Mouse (Mus musculus) hindbrain, embryonic 12.5 days (tissue): ENCODE data around the gene Fam19a2. TPM values are rescaled to one million over a fixed set of nuclear protein-coding genes. Genes with fewer than 3 reads are reported as not detected.

Experiments
- ATAC-seq: fragments of 200-750 bp; cut with Nextera tagmentation; 2 replicates; pipeline ENCODE4 v1.8.0; 2017; ENCODE audit warnings: moderate TSS enrichment; ENCODE audit not compliant: low FRiP score
- H3K27ac ChIP-seq: fragments of 300-500 bp; sonication (generic); 2 replicates; pipeline ENCODE4 v1.5.1; 2016; ENCODE audit warnings: mild to moderate bottlenecking
- H3K27me3 ChIP-seq: fragments of 300-500 bp; sonication (generic); 2 replicates; pipeline ENCODE4 v1.6.1; 2016; ENCODE audit warnings: mild to moderate bottlenecking
- H3K36me3 ChIP-seq: fragments of 300-500 bp; sonication (generic); 2 replicates; pipeline ENCODE4 v1.6.1; 2016; ENCODE audit warnings: mild to moderate bottlenecking
- H3K4me1 ChIP-seq: fragments of 300-500 bp; sonication (generic); 2 replicates; pipeline ENCODE4 v1.6.1; 2016
- H3K4me2 ChIP-seq: fragments of 300-500 bp; sonication (generic); replicated peaks from 2 replicates; pipeline ENCODE4 v1.6.1; 2016; ENCODE audit warnings: mild to moderate bottlenecking
- H3K4me3 ChIP-seq: fragments of 300-500 bp; sonication (generic); 2 replicates; pipeline ENCODE4 v1.5.1; 2016; ENCODE audit warnings: mild to moderate bottlenecking
- H3K9ac ChIP-seq: fragments of 300-500 bp; sonication (generic); 2 replicates; pipeline ENCODE4 v1.6.1; 2016; ENCODE audit warnings: mild to moderate bottlenecking, moderate library complexity
- H3K9me3 ChIP-seq: fragments of 300-500 bp; sonication (generic); replicated peaks from 2 replicates; pipeline ENCODE4 v1.6.1; 2016; ENCODE audit warnings: mild to moderate bottlenecking
- WGBS: fragments of 180-500 bp; shearing (Covaris S2); methylation state at CpG from one replicate; pipeline ENCODE4 v1.1.7; 2016; 5-methylcytosine and 5-hydroxymethylcytosine counted together
- polyA plus RNA-seq: library from polyadenylated mRNA; unstranded; fragments of >200 nt; fragmentation: Nextera tagmentation; extraction: Ambion mirVana; gene quantifications from 2 replicates; pipeline ENCODE4 v1.2.1, GENCODE M21; 2016

Gene Fam19a2
- polyA plus RNA-seq, 1 experiment from 2014 or later = 21.1 TPM

- H3K9ac ChIP-seq = no peak overlapping the region
- no peak overlapping the region for H3K4me2 ChIP-seq
- WGBS = 85% methylated on average over 3 of the region's 3 CpGs
- no peak overlapping the region for H3K4me3 ChIP-seq
- H3K4me1 ChIP-seq = no peaks in the 10 kb centered on the region
- no peak overlapping the region for H3K27ac ChIP-seq
- no peaks in the 10 kb centered on the region for H3K27me3 ChIP-seq
- H3K36me3 ChIP-seq = no peaks in the 10 kb centered on the region
- H3K9me3 ChIP-seq = no peaks in the 10 kb centered on the region
- ATAC-seq = no peak
Observed at GRCm38 (mm10) chr10:123326271-123326670, 62.5 kb downstream of the Fam19a2 start.

- 77% methylated on average over 5 of the region's 5 CpGs for WGBS
- no peaks in the 10 kb centered on the region for H3K9me3 ChIP-seq
- no peak overlapping the region for H3K27ac ChIP-seq
Observed at GRCm38 (mm10) chr10:123341280-123341679, 77.5 kb downstream of the Fam19a2 start.

DNA sequence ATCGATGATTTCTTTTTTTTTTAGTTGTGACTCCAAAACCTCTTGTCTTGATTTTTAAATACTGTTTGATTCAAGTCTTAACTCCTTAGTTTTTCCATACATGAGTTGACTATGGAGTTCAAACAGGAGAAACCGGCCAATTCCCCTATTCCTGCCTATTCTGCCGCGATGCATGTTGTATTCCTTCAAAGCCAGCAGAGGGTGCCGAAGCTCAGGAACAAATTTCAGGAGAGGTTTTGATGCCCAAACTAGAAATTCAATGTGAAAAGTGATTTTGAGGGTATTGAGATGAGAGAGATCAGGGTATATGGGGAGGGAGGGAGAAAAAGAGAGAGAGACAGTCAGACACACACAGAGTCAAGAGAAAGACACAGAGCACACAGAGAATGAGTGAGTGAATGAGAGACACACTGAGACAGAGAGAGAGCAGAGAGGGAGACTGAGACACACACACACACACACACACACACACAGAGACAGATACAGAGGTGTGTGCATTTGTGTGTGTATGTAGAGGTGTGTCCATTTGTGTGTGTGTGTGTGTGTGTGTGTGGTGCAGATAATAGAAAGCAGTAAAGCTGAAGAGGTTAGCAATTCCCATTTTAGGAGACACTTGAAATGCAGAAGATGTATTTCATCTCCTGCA is 78.9 kb downstream of the Fam19a2 start:
- no peaks in the 10 kb centered on the region for H3K9me3 ChIP-seq
- ATAC-seq = peak; percentile 16; the same call in 1 of the 2 replicates
- H3K4me2 ChIP-seq = no peak overlapping the region
- no peak overlapping the region for H3K27ac ChIP-seq
- H3K4me1 ChIP-seq = no peaks in the 10 kb centered on the region
- WGBS = 25% methylated on average over 5 of the region's 5 CpGs
- H3K4me3 ChIP-seq = no peak overlapping the region
- no peaks in the 10 kb centered on the region; the same call in 1 of the 2 replicates for H3K27me3 ChIP-seq
- no peaks in the 10 kb centered on the region for H3K36me3 ChIP-seq
- no peak overlapping the region for H3K9ac ChIP-seq

More at GRCm38 (mm10) chr10:123341280-123341679, 77.5 kb downstream of the Fam19a2 start:
- H3K4me2 ChIP-seq = no peak overlapping the region
- no peaks in the 10 kb centered on the region for H3K36me3 ChIP-seq
- no peak overlapping the region for H3K4me3 ChIP-seq
- no peaks in the 10 kb centered on the region; the same call in 1 of the 2 replicates for H3K27me3 ChIP-seq
- ATAC-seq = no peak
- no peak overlapping the region for H3K9ac ChIP-seq
- H3K4me1 ChIP-seq = no peaks in the 10 kb centered on the region

- Histone ChIP-seq H3K9me3 (no peaks in the 10 kb centered on the region), H3K9ac (no peak overlapping the region), H3K4me3 (no peak overlapping the region), H3K4me1 (no peaks in the 10 kb centered on the region), H3K36me3 (no peaks in the 10 kb centered on the region), H3K4me2 (no peak overlapping the region), H3K27ac (no peak overlapping the region), H3K27me3 (no peaks in the 10 kb centered on the region; the same call in 1 of the 2 replicates)
- WGBS = 96% methylated on average over 8 of the region's 8 CpGs
- no peak for ATAC-seq
Observed at GRCm38 (mm10) chr10:123346301-123346700, 82.5 kb downstream of the Fam19a2 start.

DNA sequence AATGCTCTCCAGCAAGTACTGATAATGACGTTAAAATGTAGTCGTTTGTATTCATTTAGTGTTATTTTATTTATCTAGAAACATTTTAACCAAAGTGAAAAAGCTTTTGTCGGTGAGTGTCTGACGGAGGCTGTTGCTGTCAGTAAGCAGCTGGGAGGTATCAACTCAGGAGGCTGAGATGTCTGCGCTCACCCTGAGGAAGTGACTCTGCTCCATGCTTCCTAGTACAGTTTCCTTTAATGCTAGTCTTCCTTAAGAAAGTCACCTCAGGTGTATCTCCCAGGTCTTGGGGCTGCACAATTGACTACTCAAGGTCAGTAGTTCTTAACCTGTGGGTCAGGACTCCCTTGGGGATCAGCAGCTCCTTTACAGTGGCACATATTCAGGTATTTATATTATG is 89.9 kb downstream of the Fam19a2 start:
- H3K4me3 ChIP-seq = no peak overlapping the region
- H3K4me1 ChIP-seq = no peaks in the 10 kb centered on the region
- H3K27ac ChIP-seq = no peak overlapping the region
- H3K4me2 ChIP-seq = no peak overlapping the region
- no peak overlapping the region for H3K9ac ChIP-seq
- WGBS = 84% methylated on average over 5 of the region's 5 CpGs
- no peaks in the 10 kb centered on the region for H3K9me3 ChIP-seq
- no peaks in the 10 kb centered on the region for H3K36me3 ChIP-seq
- H3K27me3 ChIP-seq = no peaks in the 10 kb centered on the region
- ATAC-seq = no peak

- 72% methylated on average over 6 of the region's 6 CpGs for WGBS
- Histone ChIP-seq H3K4me2 (no peak overlapping the region), H3K36me3 (no peaks in the 10 kb centered on the region), H3K27me3 (no peaks in the 10 kb centered on the region), H3K4me1 (no peaks in the 10 kb centered on the region), H3K4me3 (no peak overlapping the region), H3K9ac (no peak overlapping the region), H3K27ac (no peak overlapping the region), H3K9me3 (no peaks in the 10 kb centered on the region)
- ATAC-seq = no peak
Observed at GRCm38 (mm10) chr10:123357010-123357409, 93.2 kb downstream of the Fam19a2 start.

DNA sequence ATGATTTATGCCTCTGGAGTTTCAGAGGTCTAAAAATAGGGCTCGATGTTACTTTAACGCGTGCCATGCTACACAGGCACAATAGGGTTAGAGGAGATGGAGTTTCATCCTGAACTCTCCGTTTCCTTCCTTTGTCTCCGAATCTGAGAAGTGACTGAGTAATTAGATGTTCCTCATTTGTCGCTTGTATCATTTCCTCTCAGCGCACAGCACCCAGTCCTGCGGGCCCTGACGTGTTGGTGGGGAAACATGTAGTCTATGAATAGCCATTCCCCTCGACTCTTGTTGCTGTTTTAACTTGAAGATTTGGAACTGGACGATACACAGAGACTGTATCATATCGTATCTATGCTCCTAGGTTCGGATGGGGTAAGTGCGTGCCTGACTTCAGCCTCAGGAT is 96.7 kb downstream of the Fam19a2 start:
- Histone ChIP-seq H3K9me3 (no peaks in the 10 kb centered on the region), H3K27ac (no peak overlapping the region), H3K4me3 (no peak overlapping the region), H3K9ac (no peak overlapping the region), H3K27me3 (no peaks in the 10 kb centered on the region), H3K36me3 (no peaks in the 10 kb centered on the region), H3K4me1 (no peaks in the 10 kb centered on the region), H3K4me2 (no peak overlapping the region)
- ATAC-seq = no peak
- WGBS = 86% methylated on average over 14 of the region's 14 CpGs

- ATAC-seq = no peak
- no peak overlapping the region for H3K4me2 ChIP-seq
- WGBS = 77% methylated on average over 4 of the region's 4 CpGs
Observed at GRCm38 (mm10) chr10:123364628-123365027, 100.8 kb downstream of the Fam19a2 start.

GRCm38 (mm10) chr10:123367152-123367864 is 103.5 kb downstream of the Fam19a2 start:
- H3K4me1 ChIP-seq = no peaks in the 10 kb centered on the region
- H3K27me3 ChIP-seq = no peaks in the 10 kb centered on the region
- no peak overlapping the region for H3K4me3 ChIP-seq
- H3K9me3 ChIP-seq = no peaks in the 10 kb centered on the region
- no peak overlapping the region for H3K4me2 ChIP-seq
- no peak for ATAC-seq
- H3K36me3 ChIP-seq = no peaks in the 10 kb centered on the region
- no peak overlapping the region for H3K9ac ChIP-seq
- no peak overlapping the region for H3K27ac ChIP-seq
- 79% methylated on average over 15 of the region's 15 CpGs for WGBS

More at GRCm38 (mm10) chr10:123364628-123365027, 100.8 kb downstream of the Fam19a2 start:
- Histone ChIP-seq H3K27ac (no peak overlapping the region), H3K27me3 (no peaks in the 10 kb centered on the region), H3K36me3 (no peaks in the 10 kb centered on the region), H3K4me1 (no peaks in the 10 kb centered on the region), H3K4me3 (no peak overlapping the region), H3K9me3 (no peaks in the 10 kb centered on the region), H3K9ac (no peak overlapping the region)

DNA sequence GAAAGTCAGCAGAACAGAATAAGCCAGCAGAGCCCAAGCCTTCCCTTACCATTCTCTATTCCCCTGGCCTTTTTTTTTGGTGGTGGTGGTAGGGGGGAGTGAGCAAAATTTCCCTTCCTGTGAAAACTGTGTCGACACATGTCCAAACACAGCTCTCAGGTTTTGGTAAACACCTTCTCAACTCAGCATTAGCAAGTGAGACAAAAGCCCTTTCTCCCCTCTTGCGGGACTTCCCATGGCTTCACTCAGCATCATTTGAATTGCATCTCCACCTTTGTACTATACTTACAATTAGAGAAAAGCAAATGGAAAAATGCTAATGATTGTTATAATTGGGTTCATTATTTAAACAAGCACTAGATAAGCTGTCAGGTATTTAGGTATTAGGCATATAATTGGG is 119.5 kb downstream of the Fam19a2 start:
- 57% methylated on average over 2 of the region's 2 CpGs for WGBS
- Histone ChIP-seq H3K4me1 (no peaks in the 10 kb centered on the region), H3K4me2 (no peak overlapping the region), H3K27me3 (no peaks in the 10 kb centered on the region), H3K9ac (no peak overlapping the region), H3K36me3 (no peaks in the 10 kb centered on the region), H3K9me3 (0 out of 2 replicates have a peak, but pooled peaks cover 3% of the 10 kb centered on the region), H3K4me3 (no peak overlapping the region), H3K27ac (no peak overlapping the region)
- ATAC-seq = no peak

DNA sequence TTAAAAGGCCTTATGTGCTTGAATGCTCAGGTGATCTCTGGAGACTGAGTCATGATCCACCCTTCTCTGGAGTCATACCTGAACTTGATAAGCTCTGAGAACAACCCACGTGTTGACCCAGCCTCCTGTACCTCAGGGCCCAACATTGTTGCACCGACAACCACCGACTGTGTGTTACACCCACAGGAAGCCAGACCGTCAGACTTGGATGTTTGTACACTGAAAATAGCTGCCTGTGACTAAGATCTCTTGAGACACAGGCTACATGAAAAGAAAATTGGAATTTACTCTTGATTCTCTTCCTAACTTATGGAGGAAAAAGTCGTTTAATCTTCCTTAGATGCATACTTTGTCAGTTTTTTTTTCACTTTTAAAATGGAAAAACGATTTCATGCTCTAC is 121.8 kb downstream of the Fam19a2 start:
- no peak overlapping the region for H3K4me3 ChIP-seq
- 83% methylated on average over 6 of the region's 6 CpGs for WGBS
- no peak for ATAC-seq
- H3K9me3 ChIP-seq = 0 out of 2 replicates have a peak, but pooled peaks cover 3% of the 10 kb centered on the region
- no peak overlapping the region for H3K4me2 ChIP-seq
- no peaks in the 10 kb centered on the region for H3K27me3 ChIP-seq
- no peak overlapping the region for H3K27ac ChIP-seq
- no peak overlapping the region for H3K9ac ChIP-seq
- H3K36me3 ChIP-seq = no peaks in the 10 kb centered on the region
- no peaks in the 10 kb centered on the region for H3K4me1 ChIP-seq

DNA sequence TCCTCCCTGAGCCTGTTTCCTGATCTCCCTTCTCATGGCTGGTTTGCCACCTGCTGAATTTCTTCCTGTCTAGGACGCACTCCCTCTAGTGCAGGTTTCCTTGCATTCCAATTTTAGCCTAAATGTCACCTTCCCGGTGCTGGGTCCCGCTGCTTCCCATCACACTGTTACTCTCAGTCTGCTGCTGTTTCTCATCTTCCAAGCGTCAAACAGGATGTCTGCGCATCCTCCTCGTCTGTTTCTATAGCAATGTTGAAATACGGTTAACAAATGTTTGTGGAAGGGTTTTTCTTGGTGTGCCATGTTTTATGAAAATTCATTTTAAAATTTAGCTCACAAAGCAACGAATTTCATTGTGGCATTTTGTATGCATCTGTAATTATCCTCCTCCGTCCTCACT is 131.6 kb downstream of the Fam19a2 start:
- H3K4me3 ChIP-seq = no peak overlapping the region
- H3K9me3 ChIP-seq = no peaks in the 10 kb centered on the region
- H3K9ac ChIP-seq = no peak overlapping the region
- no peaks in the 10 kb centered on the region for H3K36me3 ChIP-seq
- no peak for ATAC-seq
- H3K27ac ChIP-seq = no peak overlapping the region
- H3K27me3 ChIP-seq = no peaks in the 10 kb centered on the region
- 0 out of 2 replicates have a peak, but pooled peaks cover 2% of the 10 kb centered on the region for H3K4me1 ChIP-seq
- no peak overlapping the region for H3K4me2 ChIP-seq
- WGBS = 70% methylated on average over 9 of the region's 9 CpGs

GRCm38 (mm10) chr10:123398136-123398535 is 134.3 kb downstream of the Fam19a2 start:
- no peak for ATAC-seq
- Histone ChIP-seq H3K4me3 (no peak overlapping the region), H3K27ac (no peak overlapping the region), H3K9me3 (no peaks in the 10 kb centered on the region), H3K4me2 (no peak overlapping the region), H3K36me3 (no peaks in the 10 kb centered on the region), H3K9ac (no peak overlapping the region), H3K27me3 (no peaks in the 10 kb centered on the region), H3K4me1 (0 out of 2 replicates have a peak, but pooled peaks cover 2% of the 10 kb centered on the region)
- 52% methylated on average over 6 of the region's 6 CpGs for WGBS
